Mouse (Mus musculus) forebrain, postnatal 0 days (tissue): ENCODE measurements around the gene Klre1. TPM values are rescaled to one million over a fixed set of nuclear protein-coding genes. Genes with fewer than 3 reads are reported as not detected.

Source experiments
- ATAC-seq: fragments of 200-750 bp; cut with Nextera tagmentation; 2 replicates; pipeline ENCODE4 v1.8.0; 2017; ENCODE audit warnings: mild to moderate bottlenecking, moderate library complexity
- DNase-seq: peaks from one replicate; pipeline ENCODE4 v3.0.0-alpha.2; 2015
- H3K27ac ChIP-seq: fragments of 300-500 bp; sonication (generic); 2 replicates; pipeline ENCODE4 v1.5.1; 2014; ENCODE audit warnings: low read depth, mild to moderate bottlenecking, antibody characterized with exemption, low read length, moderate library complexity, mixed read lengths
- H3K27me3 ChIP-seq: fragments of 300-500 bp; sonication (generic); 2 replicates; pipeline ENCODE4 v1.6.1; 2014; ENCODE audit warnings: mild to moderate bottlenecking, low read length, mixed read lengths; ENCODE audit not compliant: insufficient read depth
- H3K36me3 ChIP-seq: fragments of 300-500 bp; sonication (generic); 2 replicates; pipeline ENCODE4 v1.6.1; 2014; ENCODE audit warnings: mild to moderate bottlenecking, moderate library complexity; ENCODE audit not compliant: insufficient read depth
- H3K4me1 ChIP-seq: fragments of 300-500 bp; sonication (generic); 2 replicates; pipeline ENCODE4 v1.6.1; 2014; ENCODE audit warnings: antibody characterized with exemption; ENCODE audit not compliant: insufficient read depth
- H3K4me2 ChIP-seq: fragments of 300-500 bp; sonication (generic); 2 replicates; pipeline ENCODE4 v1.6.1; 2014; ENCODE audit warnings: low read depth, mild to moderate bottlenecking, moderate library complexity
- H3K4me3 ChIP-seq: fragments of 300-500 bp; sonication (generic); 2 replicates; pipeline ENCODE4 v1.5.1; 2014; ENCODE audit warnings: low read depth, low read length, mixed read lengths
- H3K9ac ChIP-seq: fragments of 300-500 bp; sonication (generic); 2 replicates; pipeline ENCODE4 v1.6.1; 2014; ENCODE audit warnings: mild to moderate bottlenecking
- H3K9me3 ChIP-seq: fragments of 300-500 bp; sonication (generic); 2 replicates; pipeline ENCODE4 v1.6.1; 2016; ENCODE audit warnings: low read length
- CTCF ChIP-seq: sonication (generic); IDR thresholded peaks from 2 replicates; pipeline ENCODE4 v1.5.1; 2016; ENCODE audit warnings: antibody characterized with exemption, control low read depth, low read depth
- WGBS: fragments of 180-500 bp; shearing (Covaris S2); extraction: QIAGEN DNeasy Blood & Tissue Kit; methylation state at CpG from one replicate; pipeline ENCODE4 v1.1.7; 2014; 5-methylcytosine and 5-hydroxymethylcytosine counted together
- polyA plus RNA-seq: library from polyadenylated mRNA; unstranded; fragments of >200 nt; fragmentation: Nextera tagmentation; extraction: Ambion mirVana; gene quantifications from 2 replicates; pipeline ENCODE4 v1.2.1, GENCODE M21; 2015
- total RNA-seq: library from RNA; depleted of rRNA; stranded (reverse); fragments of >200 nt; gene quantifications from 2 replicates; pipeline ENCODE4 v1.2.3, GENCODE M21; 2014

Klre1 gene
- total and polyA plus RNA-seq, 2 experiments from 2014 or later = not detected

- Histone ChIP-seq H3K9me3 (no peaks in the 10 kb centered on the region), H3K4me2 (no peak overlapping the region), H3K27me3 (no peaks in the 10 kb centered on the region), H3K4me3 (no peak overlapping the region), H3K4me1 (no peaks in the 10 kb centered on the region), H3K27ac (no peak overlapping the region), H3K9ac (no peak overlapping the region), H3K36me3 (no peaks in the 10 kb centered on the region)
- peak; percentile 62 for ATAC-seq
- TF ChIP-seq CTCF = no peak
- DNase-seq = peak; percentile 23
Observed at GRCm38 (mm10) chr6:129557298-129558023, 20.2 kb upstream of the Klre1 start.

- Histone ChIP-seq H3K27ac (no peak overlapping the region), H3K27me3 (no peaks in the 10 kb centered on the region), H3K4me2 (no peak overlapping the region)
Observed at GRCm38 (mm10) chr6:129558946-129559640, 18.6 kb upstream of the Klre1 start.

GRCm38 (mm10) chr6:129559641-129560027 is 18.1 kb upstream of the Klre1 start:
- no peak overlapping the region for H3K4me2 ChIP-seq

More at GRCm38 (mm10) chr6:129558946-129559640, 18.6 kb upstream of the Klre1 start:
- H3K4me1 ChIP-seq = no peaks in the 10 kb centered on the region
- 12% methylated on average over 12 of the region's 12 CpGs for WGBS
- ATAC-seq (peak; percentile 95), DNase-seq (peak; percentile 89)
- H3K9ac ChIP-seq = no peak overlapping the region
- no peaks in the 10 kb centered on the region for H3K36me3 ChIP-seq
- peak; percentile 94 for TF ChIP-seq CTCF
- H3K9me3 ChIP-seq = no peaks in the 10 kb centered on the region
- no peak overlapping the region for H3K4me3 ChIP-seq

GRCm38 (mm10) chr6:129565257-129565656 is 12.4 kb upstream of the Klre1 start:
- no peaks in the 10 kb centered on the region for H3K27me3 ChIP-seq
- 82% methylated on average over 2 of the region's 2 CpGs for WGBS
- no peak for DNase-seq

More at GRCm38 (mm10) chr6:129559641-129560027, 18.1 kb upstream of the Klre1 start:
- TF ChIP-seq CTCF = no peak
- 59% methylated on average over 4 of the region's 4 CpGs for WGBS
- Histone ChIP-seq H3K4me1 (no peaks in the 10 kb centered on the region), H3K27me3 (no peaks in the 10 kb centered on the region), H3K9ac (no peak overlapping the region), H3K4me3 (no peak overlapping the region), H3K9me3 (no peaks in the 10 kb centered on the region), H3K36me3 (no peaks in the 10 kb centered on the region), H3K27ac (no peak overlapping the region)
- ATAC-seq (peak; percentile 13), DNase-seq (no peak)

GRCm38 (mm10) chr6:129575315-129575714 is 2.4 kb upstream of the Klre1 start:
- no peaks in the 10 kb centered on the region for H3K36me3 ChIP-seq
- no peak overlapping the region for H3K9ac ChIP-seq
- H3K27me3 ChIP-seq = no peaks in the 10 kb centered on the region
- ATAC-seq (no peak), DNase-seq (no peak)
- WGBS = 45% methylated on average over 2 of the region's 2 CpGs
- no peak overlapping the region for H3K4me2 ChIP-seq
- no peak; the same call in 1 of the 2 replicates for TF ChIP-seq CTCF
- H3K4me3 ChIP-seq = no peak overlapping the region
- no peaks in the 10 kb centered on the region for H3K9me3 ChIP-seq
- H3K4me1 ChIP-seq = no peaks in the 10 kb centered on the region
- no peak overlapping the region for H3K27ac ChIP-seq

More at GRCm38 (mm10) chr6:129565257-129565656, 12.4 kb upstream of the Klre1 start:
- Histone ChIP-seq H3K27ac (no peak overlapping the region), H3K36me3 (no peaks in the 10 kb centered on the region), H3K9ac (no peak overlapping the region), H3K9me3 (no peaks in the 10 kb centered on the region), H3K4me2 (no peak overlapping the region), H3K4me1 (no peaks in the 10 kb centered on the region), H3K4me3 (no peak overlapping the region)
- TF ChIP-seq CTCF = no peak
- ATAC-seq = no peak

GRCm38 (mm10) chr6:129581274-129581673 is 3.6 kb downstream of the Klre1 start:
- Histone ChIP-seq H3K4me3 (no peak overlapping the region), H3K36me3 (no peaks in the 10 kb centered on the region), H3K4me1 (no peaks in the 10 kb centered on the region), H3K4me2 (no peak overlapping the region), H3K27ac (no peak overlapping the region), H3K9me3 (no peaks in the 10 kb centered on the region), H3K9ac (no peak overlapping the region), H3K27me3 (no peaks in the 10 kb centered on the region)
- ATAC-seq = no peak
- whole genome bisulfite sequencing = 63% methylated on average over 4 of the region's 4 CpGs
- TF ChIP-seq CTCF = peak; percentile 33
- no peak for DNase-seq

- Histone ChIP-seq H3K4me1 (no peaks in the 10 kb centered on the region), H3K27me3 (no peaks in the 10 kb centered on the region), H3K9me3 (no peaks in the 10 kb centered on the region), H3K36me3 (no peaks in the 10 kb centered on the region), H3K27ac (no peak overlapping the region), H3K9ac (no peak overlapping the region), H3K4me2 (no peak overlapping the region), H3K4me3 (no peak overlapping the region)
- WGBS = 82% methylated on average over 4 of the region's 4 CpGs
- TF ChIP-seq CTCF = no peak
- DNase-seq (no peak), ATAC-seq (no peak)
Observed at GRCm38 (mm10) chr6:129581896-129582295, 4.2 kb downstream of the Klre1 start.
